Mouse (Mus musculus): Measurements from ENCODE around the gene Rps28. TPM values are rescaled to one million over a fixed set of nuclear protein-coding genes. Genes with fewer than 3 reads are reported as not detected.

The Rps28 gene
- total and polyA plus RNA-seq, 3 experiments = 765 to 4,575 (median 782) TPM

DNA sequence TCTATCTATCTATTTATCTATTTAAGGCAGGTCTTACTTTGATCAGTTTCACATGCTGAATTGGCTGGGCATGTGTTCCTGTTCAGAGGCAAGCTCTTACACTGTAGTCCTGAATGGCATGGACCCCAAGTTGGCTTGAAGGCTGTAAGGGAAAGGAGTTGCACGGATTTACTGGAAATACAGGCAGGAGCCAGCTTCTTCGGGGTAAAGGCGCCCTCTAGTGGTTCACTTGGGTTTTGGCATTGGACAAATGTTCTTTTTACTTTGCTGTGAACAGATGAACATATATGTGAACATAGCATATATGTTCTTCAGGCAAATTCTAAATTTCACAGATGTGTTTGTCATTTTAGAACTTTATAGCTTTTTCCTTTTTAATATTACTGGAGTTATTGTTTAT lies 2.5 kb upstream of the Rps28 start:
- no peak overlapping the region for H3K9ac ChIP-seq (ENCODE audit: insufficient read depth, low read depth)
- peak; percentile 86 for TF ChIP-seq RAD21 (IDR thresholded peaks at IDR 0.05; ENCODE audit: low read depth, low read length)
- TF ChIP-seq CHD2 (IDR thresholded peaks at IDR 0.05; ENCODE audit: low read length) = no peak
- TF ChIP-seq TCF12 (IDR thresholded peaks at IDR 0.05; ENCODE audit: low read depth, low read length) = 0 out of 2 replicates have a peak, but pooled peaks have one; percentile 21
- no peak for TF ChIP-seq ELF1 (IDR thresholded peaks at IDR 0.05; ENCODE audit: low read depth, low read length)
- TF ChIP-seq POLR2A (IDR thresholded peaks at IDR 0.05; ENCODE audit: low read depth, low read length) = no peak
- no peak for TF ChIP-seq ETS1 (conservative IDR thresholded peaks at IDR 0.05; ENCODE audit: low read depth, low read length)
- TF ChIP-seq MAX (IDR thresholded peaks at IDR 0.05; ENCODE audit: low read length) = no peak
- peak; percentile 29; the same call in 1 of the 2 replicates for TF ChIP-seq HCFC1 (IDR thresholded peaks at IDR 0.05; ENCODE audit: low read depth, low read length)
- TF ChIP-seq IRF4 (IDR thresholded peaks at IDR 0.05; ENCODE audit: low read depth, low read length) = no peak
- no peak for TF ChIP-seq KAT2A (IDR thresholded peaks at IDR 0.05; ENCODE audit: insufficient replicate concordance, low read length)
- 0 out of 2 replicates have a peak, but pooled peaks have one; percentile 28 for TF ChIP-seq JUND (conservative IDR thresholded peaks at IDR 0.05; ENCODE audit: low read depth, low read length)
- 0 out of 2 replicates have a peak, but pooled peaks have one; percentile 43 for TF ChIP-seq MEF2A (IDR thresholded peaks at IDR 0.05; ENCODE audit: borderline replicate concordance, low read depth, low read length)
- 0 out of 2 replicates have a peak, but pooled peaks have one; percentile 2 for TF ChIP-seq ZC3H11A (IDR thresholded peaks at IDR 0.05; ENCODE audit: low read depth, low read length)
- peak; percentile 26; the same call in 1 of the 2 replicates for TF ChIP-seq NELFE (IDR thresholded peaks at IDR 0.05; ENCODE audit: low read depth, low read length)
- peak; percentile 89 to 91 for TF ChIP-seq CTCF (conservative IDR thresholded peaks at IDR 0.05 in 1 of 2, IDR thresholded peaks at IDR 0.05 in 1 of 2; ENCODE audit: low read depth in 2 of 2, low read length in 2 of 2)
- no peak for TF ChIP-seq ZMIZ1 (IDR thresholded peaks at IDR 0.05; ENCODE audit: low read depth, low read length)
- TF ChIP-seq SIN3A (IDR thresholded peaks at IDR 0.05; ENCODE audit: low read length) = peak; percentile 40; the same call in 1 of the 2 replicates
- no peak for TF ChIP-seq POLR2AphosphoS2 (IDR thresholded peaks at IDR 0.05; ENCODE audit: low read depth, low read length)
- TF ChIP-seq MXI1 (IDR thresholded peaks at IDR 0.05; ENCODE audit: low read depth, low read length) = peak; percentile 35; the same call in 1 of the 2 replicates
- TF ChIP-seq E2F4 (IDR thresholded peaks at IDR 0.05; ENCODE audit: insufficient replicate concordance, low read depth, low read length) = 0 out of 2 replicates have a peak, but pooled peaks have one; percentile 42
- 0 out of 2 replicates have a peak, but pooled peaks have one; percentile 21 for TF ChIP-seq MYC (IDR thresholded peaks at IDR 0.05; ENCODE audit: low read depth, low read length)
- TF ChIP-seq SMC3 (IDR thresholded peaks at IDR 0.05; ENCODE audit: low read depth, low read length) = peak; percentile 66
- no peak for TF ChIP-seq JUN (IDR thresholded peaks at IDR 0.05; ENCODE audit: insufficient read depth, low read depth, low read length)
- no peak; the same call in 1 of the 2 replicates for TF ChIP-seq ZNF384 (IDR thresholded peaks at IDR 0.05; ENCODE audit: low read depth, low read length)
- H3K4me3 ChIP-seq (replicated peaks in 1 of 3; ENCODE audit: low read depth in 2 of 3, low read length in 2 of 3, poor library complexity in 1 of 3) = no peak overlapping the region
- DNase-seq (ENCODE audit: extremely low read depth) = peak; percentile 73
- H3K4me2 ChIP-seq (ENCODE audit: insufficient read depth, low read depth, poor library complexity, severe bottlenecking) = no peak overlapping the region
- in situ Hi-C loops (cut with MboI; ENCODE audit: low pct_ligation_motif_present, low pct_unique_long_range_greater_than_20kb, low sequenced_read_pairs) (no loop called here), dilution Hi-C loops (cut with MboI; ENCODE audit: extremely low pct_ligation_motif_present, extremely low pct_unique_long_range_greater_than_20kb, low sequenced_read_pairs) (no loop called here)
- H3K36me3 ChIP-seq (replicated peaks in 1 of 2; ENCODE audit: control insufficient read depth in 1 of 2, insufficient read depth in 1 of 2, low read length in 1 of 2) = peaks cover 39 to 69% of the 10 kb centered on the region in 2 experiments
- H3K79me2 ChIP-seq (replicated peaks; ENCODE audit: control insufficient read depth, extremely low read depth, insufficient read depth, poor library complexity, severe bottlenecking) = peaks cover 45% of the 10 kb centered on the region
- no peak overlapping the region for H3K27ac ChIP-seq (ENCODE audit: insufficient read depth, low read depth)
- no peaks in the 10 kb centered on the region for H3K27me3 ChIP-seq (replicated peaks)
- H3K4me1 ChIP-seq (ENCODE audit: control insufficient read depth in 1 of 2, insufficient read depth in 2 of 2) = peaks cover 7 to 34% of the 10 kb centered on the region in 2 experiments
- H3K9me3 ChIP-seq (replicated peaks; ENCODE audit: low read length) = no peaks in the 10 kb centered on the region

Measured in CH12.LX (cell line).